Mouse (Mus musculus): ENCODE measurements at regions not wholly inside any gene's neighbourhood (a gene's known extent, or its start where the extent isn't known, plus 50 kb on each side); places are given as distances from the start of the nearest gene placed in this dataset.

DNA sequence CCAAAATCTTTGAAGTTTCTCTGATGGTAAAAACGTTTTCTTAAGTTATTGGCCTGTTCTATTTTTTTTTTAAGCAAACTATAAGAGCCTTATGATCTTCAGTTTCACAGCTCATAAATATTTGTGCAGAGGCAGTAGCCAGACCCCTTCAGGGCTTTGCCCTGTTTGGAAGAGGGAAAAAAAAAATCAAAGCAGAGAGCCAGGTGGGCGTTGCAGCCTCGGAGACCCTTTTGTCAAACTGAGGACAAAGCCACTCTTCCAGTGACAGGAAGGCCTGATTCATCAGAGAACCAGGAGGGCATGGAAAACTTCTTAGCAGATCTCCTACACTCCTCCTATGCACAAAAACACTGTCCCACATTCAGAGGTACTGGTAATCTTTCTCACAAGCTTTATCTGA, 99.4 kb upstream of the Castor2 start:
- Histone ChIP-seq H3K4me2 (no peak overlapping the region), H3K9ac (no peak overlapping the region), H3K9me3 (no peaks in the 10 kb centered on the region), H3K27me3 (replicated peaks) (0 out of 2 replicates have a peak, but pooled peaks cover 5% of the 10 kb centered on the region), H3K4me3 (no peak overlapping the region), H3K36me3 (no peaks in the 10 kb centered on the region), H3K4me1 (no peaks in the 10 kb centered on the region), H3K27ac (replicated peaks) (no peak overlapping the region)
- whole genome bisulfite sequencing, result 27% methylated on average over 3 of the region's 3 CpGs
- ATAC-seq (ENCODE audit: extremely low read depth, insufficient number of reproducible peaks, low FRiP score, low TSS enrichment), result no peak

DNA sequence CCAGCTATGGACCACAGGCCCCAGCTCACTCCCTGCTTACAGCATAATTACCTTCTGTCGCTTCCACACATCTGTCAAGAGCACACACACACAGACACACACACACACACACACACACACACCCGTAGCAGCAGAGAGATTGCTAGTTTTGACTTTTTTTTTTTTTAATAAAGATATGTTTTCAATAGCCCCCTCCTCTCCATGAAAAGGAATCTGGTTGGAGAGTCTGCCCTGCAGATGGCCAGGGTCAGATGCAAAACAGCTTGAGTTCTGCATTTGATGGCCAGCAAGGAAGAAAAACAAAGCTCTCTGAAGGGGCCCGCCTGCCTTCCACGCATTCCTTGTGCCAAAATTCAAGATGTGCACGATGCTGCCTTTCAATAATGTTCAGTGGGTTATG, 99.8 kb upstream of the Castor2 start:
- H3K36me3 ChIP-seq, result no peaks in the 10 kb centered on the region
- H3K4me1 ChIP-seq, result no peaks in the 10 kb centered on the region
- H3K9me3 ChIP-seq, result no peaks in the 10 kb centered on the region
- 33% methylated on average over 5 of the region's 5 CpGs for WGBS
- no peak overlapping the region for H3K4me3 ChIP-seq
- H3K27ac ChIP-seq (replicated peaks), result no peak overlapping the region
- no peak overlapping the region for H3K4me2 ChIP-seq
- no peak overlapping the region for H3K9ac ChIP-seq
- 0 out of 2 replicates have a peak, but pooled peaks cover 5% of the 10 kb centered on the region for H3K27me3 ChIP-seq (replicated peaks)
- no peak for ATAC-seq (ENCODE audit: extremely low read depth, insufficient number of reproducible peaks, low FRiP score, low TSS enrichment)

DNA sequence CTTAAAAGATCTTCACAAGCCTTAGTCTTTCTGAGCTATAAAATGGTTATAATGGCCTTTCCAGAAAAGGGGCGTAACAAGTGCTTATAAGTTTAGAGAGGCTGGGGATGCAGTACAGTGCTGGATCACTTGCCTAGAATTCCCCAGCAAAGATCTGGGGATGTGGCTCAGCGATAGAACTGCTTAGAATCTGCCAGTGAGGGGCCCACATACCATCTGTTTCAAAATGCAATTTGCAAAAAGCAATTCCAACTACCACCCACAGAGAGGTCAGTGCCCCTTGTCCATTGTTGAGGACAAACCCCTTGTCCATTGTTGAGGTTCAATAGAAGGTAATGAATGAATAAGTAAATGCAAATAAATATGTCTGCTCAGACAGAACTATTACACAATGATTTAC, 107.5 kb upstream of the Castor2 start:
- Histone ChIP-seq H3K4me3 (no peak overlapping the region), H3K4me2 (no peak overlapping the region), H3K4me1 (no peaks in the 10 kb centered on the region), H3K9me3 (no peaks in the 10 kb centered on the region), H3K9ac (no peak overlapping the region), H3K36me3 (no peaks in the 10 kb centered on the region), H3K27ac (replicated peaks) (no peak overlapping the region), H3K27me3 (replicated peaks) (no peaks in the 10 kb centered on the region; the same call in 1 of the 2 replicates)
- 72% methylated on average over 2 of the region's 2 CpGs for WGBS
- no peak for ATAC-seq (ENCODE audit: extremely low read depth, insufficient number of reproducible peaks, low FRiP score, low TSS enrichment)

DNA sequence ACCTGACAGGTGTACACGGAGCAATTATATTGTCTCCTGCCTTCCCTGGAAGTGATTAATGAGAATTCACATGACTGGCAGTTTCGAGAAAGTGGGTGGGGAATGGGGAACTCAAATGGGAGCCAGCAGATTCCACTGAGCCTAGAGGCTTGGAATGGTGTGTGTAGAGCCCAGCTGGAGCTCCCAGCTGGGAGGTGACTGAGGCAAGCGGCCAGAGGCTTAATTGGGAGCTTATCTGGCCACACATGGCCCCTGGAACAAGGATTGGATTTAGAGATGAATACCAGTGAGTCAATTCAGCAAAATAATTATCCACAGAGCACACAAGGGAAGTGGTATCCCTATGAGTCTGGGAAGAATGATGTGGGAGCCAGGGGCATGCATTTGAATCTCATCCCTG, 108.0 kb upstream of the Castor2 start:
- H3K9ac ChIP-seq, result no peak overlapping the region
- ATAC-seq (ENCODE audit: extremely low read depth, insufficient number of reproducible peaks, low FRiP score, low TSS enrichment), result no peak

DNA sequence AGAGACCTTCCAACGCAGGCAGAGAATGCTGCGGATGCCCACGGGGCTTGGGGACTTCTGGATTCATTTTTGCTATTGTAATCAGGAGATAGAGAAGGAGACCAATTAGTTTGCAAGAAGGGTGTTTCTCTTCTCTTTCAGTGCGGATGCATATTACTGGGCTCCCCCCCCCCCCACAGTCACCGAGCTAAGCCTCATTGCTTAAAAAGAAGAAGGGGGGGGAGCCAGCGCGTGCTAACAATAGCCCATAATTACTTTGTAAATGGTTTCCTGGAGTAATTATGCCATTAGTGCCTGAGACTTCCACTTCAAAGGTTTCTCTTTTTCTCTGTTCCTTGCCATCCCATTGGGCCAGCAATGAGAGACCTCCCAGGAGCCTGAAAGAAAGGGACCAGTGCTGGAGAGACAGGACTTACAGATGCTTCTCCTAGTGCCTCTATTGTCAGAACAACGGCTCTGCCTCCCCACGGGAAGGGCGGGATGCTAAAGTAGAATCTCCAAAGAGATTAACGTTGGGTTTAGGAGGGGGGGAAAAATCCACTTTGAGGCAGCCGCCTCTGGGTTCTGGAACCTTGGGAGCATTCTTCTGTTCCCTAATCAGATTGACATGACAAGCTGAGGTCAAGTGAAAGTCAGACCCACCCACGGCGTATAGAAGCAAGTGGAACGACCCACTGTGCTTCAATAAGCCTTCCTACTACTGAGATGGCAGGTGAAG, 116.1 kb upstream of the Castor2 start:
- no peak for ATAC-seq (ENCODE audit: extremely low read depth, insufficient number of reproducible peaks, low FRiP score, low TSS enrichment)

More for the DNA sequence above, 108.0 kb upstream of the Castor2 start:
- no peaks in the 10 kb centered on the region for H3K4me1 ChIP-seq
- no peaks in the 10 kb centered on the region; the same call in 1 of the 2 replicates for H3K27me3 ChIP-seq (replicated peaks)
- H3K9me3 ChIP-seq, result no peaks in the 10 kb centered on the region
- WGBS, result 30% methylated on average over 3 of the region's 3 CpGs
- H3K27ac ChIP-seq (replicated peaks), result no peak overlapping the region
- H3K4me3 ChIP-seq, result no peak overlapping the region
- H3K4me2 ChIP-seq, result no peak overlapping the region
- H3K36me3 ChIP-seq, result no peaks in the 10 kb centered on the region

DNA sequence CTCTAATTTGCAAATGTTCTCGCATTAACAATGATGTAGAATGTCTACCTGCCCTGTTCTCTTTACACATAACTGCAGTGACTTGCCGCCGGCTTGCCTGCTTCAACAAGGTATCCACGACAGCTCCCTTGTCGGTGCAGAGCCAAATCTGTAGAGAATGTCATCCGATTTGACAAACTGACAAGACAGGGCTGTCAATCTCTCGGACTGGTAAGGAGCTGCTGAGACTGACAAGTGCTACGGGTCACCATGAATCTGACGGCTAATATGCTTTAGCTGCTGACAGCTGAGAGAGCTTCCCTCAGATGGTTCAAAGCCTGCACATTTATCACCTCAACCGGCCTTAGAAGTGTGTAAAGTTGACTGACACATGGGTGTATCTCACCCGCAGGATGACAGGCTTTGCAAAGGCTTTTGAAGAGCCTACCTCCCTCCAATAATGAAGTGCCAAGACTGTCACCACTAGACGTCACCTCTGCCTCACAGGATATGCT, 129.0 kb upstream of the Castor2 start:
- H3K9me3 ChIP-seq, result peaks cover 12% of the 10 kb centered on the region; the same call in 1 of the 2 replicates
- H3K36me3 ChIP-seq, result no peaks in the 10 kb centered on the region
- H3K27ac ChIP-seq (replicated peaks), result no peak overlapping the region
- H3K4me2 ChIP-seq, result no peak overlapping the region
- 37% methylated on average over 12 of the region's 12 CpGs for WGBS
- no peak for ATAC-seq (ENCODE audit: extremely low read depth, insufficient number of reproducible peaks, low FRiP score, low TSS enrichment)
- peaks cover 19% of the 10 kb centered on the region for H3K27me3 ChIP-seq (replicated peaks)
- H3K4me3 ChIP-seq, result no peak overlapping the region
- no peak overlapping the region for H3K9ac ChIP-seq
- peaks cover 6% of the 10 kb centered on the region; the same call in 1 of the 2 replicates for H3K4me1 ChIP-seq

More for the DNA sequence above, 116.1 kb upstream of the Castor2 start:
- Histone ChIP-seq H3K4me3 (no peak overlapping the region), H3K9ac (no peak overlapping the region), H3K36me3 (no peaks in the 10 kb centered on the region), H3K27ac (replicated peaks) (no peak overlapping the region), H3K9me3 (no peaks in the 10 kb centered on the region), H3K27me3 (replicated peaks) (peaks cover 45% of the 10 kb centered on the region), H3K4me1 (peaks cover 10% of the 10 kb centered on the region), H3K4me2 (peak overlapping the region; percentile 5; the same call in 1 of the 2 replicates)
- WGBS, result 12% methylated on average over 15 of the region's 15 CpGs

DNA sequence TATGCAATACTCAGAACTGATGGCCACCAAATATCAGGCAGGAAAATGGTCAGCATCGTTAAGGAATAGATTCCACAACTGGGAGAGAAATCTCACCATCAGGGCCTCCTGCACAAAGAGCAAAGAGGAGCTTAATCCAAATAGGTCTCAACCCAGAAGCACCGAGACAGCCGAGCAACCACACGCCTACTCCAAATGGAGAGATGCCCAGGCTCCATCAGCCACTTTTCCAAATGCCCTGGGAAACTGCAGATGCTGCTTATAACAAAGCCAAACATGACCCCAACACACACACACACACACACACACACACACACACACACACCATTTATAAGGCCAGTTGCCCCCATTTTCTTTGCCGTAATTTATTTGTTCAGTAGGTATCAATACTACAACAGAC, 136.2 kb upstream of the Castor2 start:
- peaks cover 11% of the 10 kb centered on the region; the same call in 1 of the 2 replicates for H3K9me3 ChIP-seq
- H3K27ac ChIP-seq (replicated peaks), result no peak overlapping the region
- no peaks in the 10 kb centered on the region for H3K4me1 ChIP-seq
- no peak for ATAC-seq (ENCODE audit: extremely low read depth, insufficient number of reproducible peaks, low FRiP score, low TSS enrichment)
- no peak overlapping the region for H3K9ac ChIP-seq
- WGBS, result 86% methylated on average over 5 of the region's 5 CpGs
- H3K4me2 ChIP-seq, result no peak overlapping the region
- H3K36me3 ChIP-seq, result no peaks in the 10 kb centered on the region
- H3K4me3 ChIP-seq, result no peak overlapping the region
- H3K27me3 ChIP-seq (replicated peaks), result 0 out of 2 replicates have a peak, but pooled peaks cover 3% of the 10 kb centered on the region

DNA sequence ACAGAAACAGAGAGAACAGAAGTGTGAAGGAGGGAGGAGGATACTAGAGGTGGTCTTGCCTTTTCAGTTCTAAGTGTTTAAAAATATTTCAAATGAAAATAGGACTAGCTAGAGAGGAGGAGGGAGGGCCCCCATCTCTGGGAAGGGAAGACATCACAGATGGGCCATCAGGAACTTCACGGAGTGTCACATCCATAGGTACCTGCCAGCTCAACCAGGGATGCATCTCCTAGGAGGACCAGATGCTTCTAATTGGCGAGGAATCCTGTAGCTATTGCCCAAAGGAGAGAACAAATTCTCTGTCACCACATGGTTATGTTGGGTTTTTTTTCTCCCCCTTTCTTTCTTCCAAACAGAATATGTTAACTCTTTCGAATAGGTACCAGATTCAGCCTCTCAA, 158.7 kb upstream of the Castor2 start:
- no peak overlapping the region for H3K27ac ChIP-seq (replicated peaks)
- no peak overlapping the region for H3K4me2 ChIP-seq
- WGBS, result 61% methylated on average over 3 of the region's 3 CpGs
- ATAC-seq (ENCODE audit: extremely low read depth, insufficient number of reproducible peaks, low FRiP score, low TSS enrichment), result no peak
- H3K4me1 ChIP-seq, result no peaks in the 10 kb centered on the region
- no peaks in the 10 kb centered on the region for H3K36me3 ChIP-seq
- H3K9ac ChIP-seq, result no peak overlapping the region
- H3K27me3 ChIP-seq (replicated peaks), result no peaks in the 10 kb centered on the region
- no peak overlapping the region for H3K4me3 ChIP-seq
- no peaks in the 10 kb centered on the region for H3K9me3 ChIP-seq

DNA sequence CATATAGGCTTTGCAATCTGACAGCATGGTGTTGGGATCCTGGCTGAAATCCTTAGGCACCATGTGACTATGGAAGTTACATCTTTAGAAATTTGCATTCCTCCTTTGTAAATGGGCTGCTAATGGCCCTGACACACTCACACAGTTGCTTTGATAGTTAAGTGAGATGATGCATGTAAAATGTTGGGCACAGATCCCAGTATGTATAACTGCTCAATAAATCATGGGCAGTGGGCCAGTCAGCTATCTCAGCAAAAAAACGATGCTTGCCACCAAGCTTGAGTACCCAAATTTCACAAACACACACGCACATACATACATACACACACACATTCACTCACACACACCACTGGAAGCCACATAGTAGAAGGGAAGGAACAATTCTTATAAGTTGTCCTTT, 159.5 kb upstream of the Castor2 start:
- Histone ChIP-seq H3K9ac (no peak overlapping the region), H3K36me3 (no peaks in the 10 kb centered on the region), H3K4me1 (0 out of 2 replicates have a peak, but pooled peaks cover 2% of the 10 kb centered on the region), H3K4me3 (no peak overlapping the region), H3K27me3 (replicated peaks) (no peaks in the 10 kb centered on the region), H3K27ac (replicated peaks) (no peak overlapping the region), H3K9me3 (no peaks in the 10 kb centered on the region), H3K4me2 (no peak overlapping the region)
- 66% methylated on average over 2 of the region's 2 CpGs for WGBS
- no peak for ATAC-seq (ENCODE audit: extremely low read depth, insufficient number of reproducible peaks, low FRiP score, low TSS enrichment)

DNA sequence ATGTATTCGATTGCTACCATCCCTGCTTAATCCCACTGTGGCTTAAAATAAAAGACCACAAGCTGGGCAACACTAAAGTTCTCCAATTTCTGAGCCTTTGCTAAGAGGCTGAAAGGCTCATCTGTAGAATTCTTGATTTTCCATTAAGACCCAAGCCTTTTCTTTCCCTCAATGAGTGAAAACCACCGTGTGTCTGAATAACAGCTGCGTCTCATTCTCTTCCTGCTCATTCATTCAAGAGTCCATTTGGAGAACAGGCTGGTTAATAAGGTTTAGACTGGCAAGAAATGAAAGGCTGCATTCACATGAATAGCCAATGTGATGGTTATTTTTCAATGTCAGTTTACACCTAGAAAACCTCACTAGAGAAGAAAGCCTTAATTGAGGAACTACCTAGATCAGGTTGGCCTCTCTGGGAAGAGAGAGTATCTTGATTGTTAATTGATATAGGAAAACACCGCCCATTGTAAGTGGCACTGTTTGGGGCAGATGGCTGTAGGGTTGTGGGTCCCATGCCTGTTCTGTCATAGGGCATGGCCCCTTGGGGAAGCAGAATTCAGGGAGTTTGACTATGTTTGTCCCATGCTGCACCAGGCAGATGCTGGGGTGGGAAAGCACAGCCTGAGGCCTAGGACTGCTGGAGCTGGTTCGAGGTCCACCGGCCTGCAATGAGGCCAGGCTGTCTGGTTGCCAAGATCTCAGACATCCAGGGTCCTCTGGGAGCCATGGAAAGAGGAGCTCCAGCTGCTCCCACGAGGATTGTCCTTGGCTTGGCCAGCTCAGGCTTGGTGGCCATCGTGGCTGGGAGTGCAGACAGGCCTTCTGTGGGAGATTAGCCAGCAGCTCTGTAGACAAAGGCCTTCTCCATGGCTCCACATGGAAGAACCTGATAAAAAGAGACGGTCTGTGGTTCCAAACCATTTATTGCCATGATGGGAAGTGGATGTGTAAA, 161.3 kb upstream of the Castor2 start:
- Histone ChIP-seq H3K27ac (replicated peaks) (no peak overlapping the region), H3K36me3 (no peaks in the 10 kb centered on the region), H3K4me3 (no peak overlapping the region), H3K27me3 (replicated peaks) (no peaks in the 10 kb centered on the region), H3K4me1 (0 out of 2 replicates have a peak, but pooled peaks cover 5% of the 10 kb centered on the region), H3K9me3 (no peaks in the 10 kb centered on the region), H3K9ac (no peak overlapping the region), H3K4me2 (no peak overlapping the region)
- ATAC-seq (ENCODE audit: extremely low read depth, insufficient number of reproducible peaks, low FRiP score, low TSS enrichment), result no peak
- 72% methylated on average over 9 of the region's 9 CpGs for WGBS

DNA sequence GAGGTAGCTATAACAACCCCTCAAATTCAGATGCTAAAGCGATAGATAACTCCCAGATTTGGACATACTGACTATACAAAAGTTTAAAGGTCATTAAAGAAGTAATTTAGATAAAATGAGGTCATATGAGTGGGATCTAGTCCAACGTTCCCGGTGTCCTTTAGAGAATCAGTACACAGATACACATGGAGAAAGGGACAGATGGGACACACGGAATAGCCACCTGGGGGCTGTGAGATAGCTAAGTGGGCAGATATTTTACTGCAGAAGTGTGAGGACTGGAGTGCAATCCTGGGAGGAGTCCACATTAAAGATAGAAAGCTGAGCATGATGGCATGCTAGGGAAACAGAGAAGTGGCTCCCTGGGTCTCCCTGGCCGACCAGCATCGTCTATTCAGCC, 164.1 kb upstream of the Castor2 start:
- no peak overlapping the region for H3K27ac ChIP-seq (replicated peaks)
- no peaks in the 10 kb centered on the region for H3K9me3 ChIP-seq
- no peak overlapping the region for H3K9ac ChIP-seq
- no peaks in the 10 kb centered on the region for H3K27me3 ChIP-seq (replicated peaks)
- H3K36me3 ChIP-seq, result no peaks in the 10 kb centered on the region
- H3K4me3 ChIP-seq, result no peak overlapping the region
- H3K4me2 ChIP-seq, result no peak overlapping the region
- H3K4me1 ChIP-seq, result 0 out of 2 replicates have a peak, but pooled peaks cover 5% of the 10 kb centered on the region
- WGBS, result 73% methylated on average over 6 of the region's 6 CpGs
- ATAC-seq (ENCODE audit: extremely low read depth, insufficient number of reproducible peaks, low FRiP score, low TSS enrichment), result no peak

All from heart, embryonic 13.5 days (tissue).